Mouse (Mus musculus): ENCODE data around the gene Lmo2. TPM values are rescaled to one million over a fixed set of nuclear protein-coding genes. Genes with fewer than 3 reads are reported as not detected.

Lmo2 gene
- total RNA-seq, 2 experiments from 2014 or later: 20.3 to 22.1 TPM

DNA sequence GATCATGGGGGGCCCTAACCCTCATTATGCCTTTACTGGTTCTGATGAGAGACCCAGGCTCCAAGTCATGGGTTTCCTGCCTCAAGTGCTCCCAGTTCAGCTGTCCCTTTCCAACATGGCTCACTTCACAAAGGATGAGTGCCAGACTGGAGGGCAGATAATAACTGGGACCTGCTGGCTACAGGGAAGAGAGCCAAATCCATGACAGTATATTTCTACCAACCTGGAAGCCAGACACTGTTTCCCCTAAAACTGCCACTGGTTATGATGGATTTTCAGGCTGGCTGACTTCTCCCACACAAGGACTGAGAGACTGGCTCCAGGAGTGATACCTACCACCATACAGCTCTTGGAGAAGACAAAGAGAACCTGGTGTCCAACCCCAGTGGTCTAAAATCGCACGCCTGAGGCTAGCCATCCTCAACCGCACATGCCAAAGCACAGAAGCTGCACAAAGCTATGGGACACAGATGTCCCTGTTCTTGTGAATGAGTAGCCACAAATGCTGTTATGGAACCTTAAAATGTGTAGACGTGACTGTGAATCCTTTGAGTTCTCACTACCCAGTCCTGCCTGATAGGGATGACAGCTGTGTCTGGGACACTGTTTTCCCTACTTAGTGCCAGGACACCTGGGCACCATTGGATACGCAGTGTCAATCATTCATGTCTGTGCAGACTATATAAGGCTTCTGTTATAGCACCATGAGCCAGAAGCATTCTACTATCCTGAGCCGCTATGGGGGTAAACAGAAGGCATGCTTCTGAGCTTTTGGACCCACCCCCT lies 4.5 kb upstream of the Lmo2 start:
- peak overlapping the region; percentile 39; the same call in 1 of the 2 replicates for H3K27ac ChIP-seq
- peak; percentile 26 to 27 for DNase-seq (ENCODE audit: low spot score in 2 of 2)
- H3K4me3 ChIP-seq: no peak overlapping the region
- no peak for TF ChIP-seq CTCF (conservative IDR thresholded peaks at IDR 0.05)

DNA sequence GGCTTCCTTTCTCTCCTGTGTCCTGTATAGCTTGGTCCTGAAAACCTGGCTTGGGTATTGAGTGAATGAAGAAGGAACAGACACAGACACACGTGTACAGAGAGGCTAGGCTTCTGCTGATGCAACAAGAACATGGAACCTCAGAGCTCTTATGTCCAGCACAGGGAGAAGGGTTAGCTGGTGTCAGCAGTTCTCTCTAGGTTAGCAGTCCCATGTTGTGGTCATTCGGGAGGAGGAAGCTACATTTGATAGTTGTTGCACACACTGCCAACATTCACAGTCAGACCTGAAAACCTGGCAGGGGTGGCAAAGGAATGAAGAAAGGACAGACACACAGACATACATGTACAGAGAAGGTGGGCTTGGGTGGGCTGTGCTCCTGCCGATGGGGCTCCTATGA lies 2.1 kb upstream of the Lmo2 start:
- TF ChIP-seq CTCF (conservative IDR thresholded peaks at IDR 0.05): no peak
- H3K27ac ChIP-seq: no peak overlapping the region
- no peak for DNase-seq (ENCODE audit: low spot score in 2 of 2)
- no peak overlapping the region for H3K4me3 ChIP-seq

GRCm38 (mm10) chr2:103956867-103957266 lies 919 bp upstream of the Lmo2 start:
- no peak overlapping the region for H3K4me3 ChIP-seq
- TF ChIP-seq CTCF (conservative IDR thresholded peaks at IDR 0.05): no peak
- H3K27ac ChIP-seq: no peak overlapping the region
- no peak for DNase-seq (ENCODE audit: low spot score in 2 of 2)

- DNase-seq (ENCODE audit: low spot score in 2 of 2): no peak
- TF ChIP-seq CTCF (conservative IDR thresholded peaks at IDR 0.05): no peak
- no peak overlapping the region for H3K27ac ChIP-seq
- H3K4me3 ChIP-seq: no peak overlapping the region
These were observed 848 bp downstream of the Lmo2 start for GRCm38 (mm10) chr2:103958634-103959033.

DNA sequence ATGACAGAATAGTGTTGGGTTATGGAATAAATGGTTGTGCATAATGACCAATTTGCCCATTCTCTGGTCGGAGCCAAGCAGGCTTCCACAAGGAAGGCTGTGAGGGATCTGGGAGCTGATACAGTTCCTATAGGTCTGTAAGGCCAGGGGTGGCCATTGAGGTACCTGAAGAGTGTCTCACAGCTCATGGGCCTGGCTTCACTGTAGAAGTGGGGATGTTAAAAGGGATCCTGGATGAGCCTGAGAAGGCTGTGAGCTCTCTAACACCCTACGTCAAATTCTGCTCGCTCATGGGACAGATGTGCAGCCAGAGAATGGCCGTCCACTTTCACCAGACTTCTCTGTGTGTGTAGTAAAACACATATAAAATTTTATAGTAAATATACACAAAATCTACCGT lies 1.3 kb downstream of the Lmo2 start:
- no peak overlapping the region for H3K27ac ChIP-seq
- H3K4me3 ChIP-seq: no peak overlapping the region
- no peak for DNase-seq (ENCODE audit: low spot score in 2 of 2)
- TF ChIP-seq CTCF (conservative IDR thresholded peaks at IDR 0.05): no peak

GRCm38 (mm10) chr2:103959574-103959973 lies 1.8 kb downstream of the Lmo2 start:
- Histone ChIP-seq H3K4me3 (no peak overlapping the region), H3K27ac (no peak overlapping the region)
- TF ChIP-seq CTCF (conservative IDR thresholded peaks at IDR 0.05): no peak
- DNase-seq (ENCODE audit: low spot score in 2 of 2): no peak

GRCm38 (mm10) chr2:103962349-103962748 lies 4.6 kb downstream of the Lmo2 start:
- peak overlapping the region; percentile 74 for H3K27ac ChIP-seq
- TF ChIP-seq CTCF (conservative IDR thresholded peaks at IDR 0.05): no peak
- no peak overlapping the region for H3K4me3 ChIP-seq
- peak in 1 of 2 experiments; percentile 30 for DNase-seq (ENCODE audit: low spot score in 2 of 2)

DNA sequence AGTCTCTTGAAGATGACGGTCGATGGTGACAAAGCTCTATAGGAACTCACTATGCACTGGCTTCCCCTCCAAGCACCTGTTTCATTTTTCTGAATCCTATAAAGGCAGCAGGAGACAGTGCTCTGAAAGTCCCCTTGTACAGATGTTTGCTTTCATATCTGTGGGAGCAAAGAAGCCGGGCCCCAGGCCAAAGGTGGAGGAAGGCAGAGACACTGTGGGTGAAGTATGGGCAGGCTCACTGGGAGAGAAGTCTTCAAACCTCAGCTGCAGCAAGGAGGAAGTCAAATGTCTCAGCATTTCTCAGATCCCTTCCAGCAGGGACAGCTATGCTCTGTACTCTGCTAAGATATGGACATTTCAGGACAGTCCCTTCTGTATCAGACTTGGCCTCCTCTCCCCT lies 7.6 kb downstream of the Lmo2 start:
- no peak for DNase-seq (ENCODE audit: low spot score in 2 of 2)
- no peak overlapping the region for H3K4me3 ChIP-seq
- no peak overlapping the region for H3K27ac ChIP-seq
- no peak for TF ChIP-seq CTCF (conservative IDR thresholded peaks at IDR 0.05)

GRCm38 (mm10) chr2:103968186-103968585 lies 10.4 kb downstream of the Lmo2 start:
- no peak overlapping the region for H3K4me3 ChIP-seq
- H3K27ac ChIP-seq: no peak overlapping the region
- no peak for DNase-seq (ENCODE audit: low spot score in 2 of 2)
- TF ChIP-seq CTCF (conservative IDR thresholded peaks at IDR 0.05): no peak

DNA sequence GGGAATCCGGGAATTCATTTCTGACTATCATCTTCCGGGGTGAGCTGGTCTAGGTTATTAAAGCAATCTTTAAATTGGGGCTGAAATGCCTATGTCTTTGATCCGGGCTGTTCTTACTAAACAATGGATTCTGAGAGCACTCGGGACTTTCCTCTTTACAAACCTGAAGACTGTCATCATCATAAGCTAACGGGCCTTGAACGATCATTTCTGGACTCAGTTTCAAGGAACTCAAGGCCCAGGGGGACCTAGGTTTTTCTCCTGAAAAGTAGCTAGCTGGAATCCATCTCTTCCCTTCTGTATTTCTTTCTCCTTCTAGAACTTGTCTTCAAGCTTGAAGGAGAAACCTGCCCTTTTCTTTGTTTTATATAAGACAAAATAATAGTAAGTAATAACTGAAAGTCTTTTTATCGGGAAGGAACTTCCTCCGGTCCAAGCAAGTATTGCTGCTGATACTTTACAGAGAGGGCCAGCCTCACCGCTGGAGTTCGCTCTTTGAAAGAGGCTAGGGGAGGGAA lies 11.2 kb downstream of the Lmo2 start:
- Histone ChIP-seq H3K27ac (peak overlapping the region; percentile 95), H3K4me3 (peak overlapping the region; percentile 66)
- no peak for TF ChIP-seq CTCF (conservative IDR thresholded peaks at IDR 0.05)
- no peak for DNase-seq (ENCODE audit: low spot score in 2 of 2)

- Histone ChIP-seq H3K27ac (peak overlapping the region; percentile 95), H3K4me3 (peak overlapping the region; percentile 66)
- DNase-seq (ENCODE audit: low spot score in 2 of 2): peak; percentile 48 to 51
- peak; percentile 66 for TF ChIP-seq CTCF (conservative IDR thresholded peaks at IDR 0.05)
These were observed 11.8 kb downstream of the Lmo2 start for GRCm38 (mm10) chr2:103969437-103970040.

GRCm38 (mm10) chr2:103970041-103970790 lies 12.4 kb downstream of the Lmo2 start:
- Histone ChIP-seq H3K4me3 (peak overlapping the region; percentile 66), H3K27ac (peak overlapping the region; percentile 95)
- peak in 1 of 2 experiments; percentile 12 for DNase-seq (ENCODE audit: low spot score in 2 of 2)
- no peak for TF ChIP-seq CTCF (conservative IDR thresholded peaks at IDR 0.05)
